Mouse (Mus musculus) left cerebral cortex, adult 2 months (tissue): Measurements from ENCODE around the gene Itih3. TPM values are rescaled to one million over a fixed set of nuclear protein-coding genes. Genes with fewer than 3 reads are reported as not detected.

Experiments
- DNase-seq, 2 experiments: peaks; one replicate each; pipeline ENCODE4 v3.0.0; 2021 to 2022; ENCODE audit warnings: low spot score in 2 of 2, mixed read lengths in 1 of 2; ENCODE audit errors: extremely low spot score in 1 of 2
- H3K27ac ChIP-seq: fragments of 200-600 bp; 2 replicates; pipeline ENCODE4 v1.8.1; 2022
- H3K4me3 ChIP-seq: fragments of 200-600 bp; 2 replicates; pipeline ENCODE4 v1.8.1; 2022
- CTCF ChIP-seq: fragments of 200-600 bp; IDR thresholded peaks from 2 replicates; pipeline ENCODE4 v1.8.1; 2022; ENCODE audit warnings: antibody characterized with exemption, mild to moderate bottlenecking, moderate library complexity
- intact Hi-C: fragments of 180-260 bp; cut with DNase I; formaldehyde crosslinking; loops from one replicate; pipeline ENCODE4 v1.15.1; 2025
- total RNA-seq, 2 experiments: library from RNA; stranded (reverse); gene quantifications; 2 replicates each; pipeline ENCODE4 v1.2.3; 2021

The Itih3 gene
- total RNA-seq, 2 experiments from 2014 or later: 24.6 to 24.7 TPM

GRCm38 (mm10) chr14:30874095-30874700 is 49.4 kb downstream of the Itih3 start:
- H3K4me3 ChIP-seq: no peak overlapping the region
- intact Hi-C loops: no loop called here
- TF ChIP-seq CTCF: no peak
- DNase-seq: no peak
- H3K27ac ChIP-seq: no peak overlapping the region

GRCm38 (mm10) chr14:30870206-30871147 is 53.1 kb downstream of the Itih3 start:
- DNase-seq: no peak
- peak overlapping the region; percentile 88 for H3K27ac ChIP-seq
- intact Hi-C loops: no loop called here
- no peak for TF ChIP-seq CTCF
- H3K4me3 ChIP-seq: no peak overlapping the region

GRCm38 (mm10) chr14:30869391-30869801 is 54.2 kb downstream of the Itih3 start:
- Histone ChIP-seq H3K27ac (peak overlapping the region; percentile 88), H3K4me3 (no peak overlapping the region)
- no peak for DNase-seq
- no peak for TF ChIP-seq CTCF
- intact Hi-C loops: loop anchor here (5.0 to 10.0 kb wide), 3 partner anchors 42 to 275 kb away; partner anchors contain the start of genes Sfmbt1 and Tmem110

GRCm38 (mm10) chr14:30868826-30869225 is 54.7 kb downstream of the Itih3 start:
- Histone ChIP-seq H3K4me3 (no peak overlapping the region), H3K27ac (no peak overlapping the region; the same call in 1 of the 2 replicates)
- DNase-seq: no peak
- intact Hi-C loops: loop anchor here (5.0 to 10.0 kb wide), 3 partner anchors 42 to 274 kb away; partner anchors contain the start of genes Sfmbt1 and Tmem110
- TF ChIP-seq CTCF: no peak

- intact Hi-C loops: loop anchor here (2.0 to 10.0 kb wide), 4 partner anchors 40 to 272 kb away; partner anchors contain the start of genes Sfmbt1 and Tmem110
- Histone ChIP-seq H3K4me3 (no peak overlapping the region), H3K27ac (no peak overlapping the region)
- TF ChIP-seq CTCF: peak; percentile 92
- DNase-seq: peak; percentile 60 to 68
Observed at GRCm38 (mm10) chr14:30867042-30867441, 56.5 kb downstream of the Itih3 start.

- peak; percentile 56 for TF ChIP-seq CTCF
- no peak for DNase-seq
- intact Hi-C loops: loop anchor here (5.0 to 10.0 kb wide), 3 partner anchors 38 to 271 kb away; partner anchors contain the start of genes Sfmbt1 and Tmem110
- no peak overlapping the region for H3K27ac ChIP-seq
- no peak overlapping the region for H3K4me3 ChIP-seq
Observed at GRCm38 (mm10) chr14:30865311-30865710, 58.2 kb downstream of the Itih3 start.

- H3K27ac ChIP-seq: no peak overlapping the region
- H3K4me3 ChIP-seq: no peak overlapping the region
- TF ChIP-seq CTCF: no peak
- no peak for DNase-seq
- intact Hi-C loops: loop anchor here (10.0 kb wide), 2 partner anchors 148 to 268 kb away; partner anchors contain the start of gene Sfmbt1
Observed at GRCm38 (mm10) chr14:30862368-30862767, 61.2 kb downstream of the Itih3 start.

- intact Hi-C loops: loop anchor here (10.0 kb wide), 2 partner anchors 147 to 267 kb away; partner anchors contain the start of gene Sfmbt1
- no peak overlapping the region for H3K27ac ChIP-seq
- no peak for DNase-seq
- TF ChIP-seq CTCF: no peak
- no peak overlapping the region for H3K4me3 ChIP-seq
Observed at GRCm38 (mm10) chr14:30861421-30862125, 62.0 kb downstream of the Itih3 start.

Other genes starting within 250 kb of the Itih3 start
- gene Sfmbt1, start 208.9 kb downstream of the Itih3 start, total RNA-seq: 10 to 100 TPM; 38.4 to 38.8 TPM
- gene Tmem110, start 98.2 kb downstream of the Itih3 start, total RNA-seq: 10 to 100 TPM; 22.9 to 24.1 TPM
- 1 to 10 TPM; 2.1 to 3.5 TPM for gene Mustn1, start 44.6 kb downstream of the Itih3 start, total RNA-seq
- gene Itih4, start 37.3 kb downstream of the Itih3 start, total RNA-seq: under 1 TPM in 1 of 2 experiments, not detected in 1; 0.12 TPM
- gene Itih1, start 19.5 kb upstream of the Itih3 start, total RNA-seq: not detected
- 10 to 100 TPM; 18.8 to 19.2 TPM for gene Nek4, start 27.6 kb upstream of the Itih3 start, total RNA-seq
- gene Glt8d1, start 77.6 kb upstream of the Itih3 start, total RNA-seq: 10 to 100 TPM; 42.1 to 44.3 TPM
- gene Spcs1, start 77.9 kb upstream of the Itih3 start, total RNA-seq: 100 to 1,000 TPM; 137 to 156 TPM
- 10 to 100 TPM; 56.9 to 58.0 TPM for gene Pbrm1, start 95.4 kb upstream of the Itih3 start, total RNA-seq
- 10 to 100 TPM; 50.5 to 51.0 TPM for gene Gnl3, start 95.4 kb upstream of the Itih3 start, total RNA-seq
- gene Smim4, start 205.2 kb upstream of the Itih3 start, total RNA-seq: 10 to 100 TPM; 21.9 to 23.5 TPM
- 1 to 10 TPM; 2.5 to 2.8 TPM for gene Nt5dc2, start 207.3 kb upstream of the Itih3 start, total RNA-seq
- 10 to 100 TPM; 21.2 to 29.4 TPM for gene Stab1, start 244.9 kb upstream of the Itih3 start, total RNA-seq